Mouse (Mus musculus): ENCODE data around the gene Gimap7. TPM values are rescaled to one million over a fixed set of nuclear protein-coding genes. Genes with fewer than 3 reads are reported as not detected.
A peak's percentile ranks its signal among the peaks of the same experiment; 100 is the strongest.

The Gimap7 gene
- 3.8 and 6.3 TPM in 2 replicates for polyA plus RNA-seq (2012; rRNA removed)

- peak within 1 kb of the TSS; percentile 92 for H3K27ac ChIP-seq (ENCODE audit: control insufficient read depth, insufficient read depth, low read length)
- DNase-seq, result peak; percentile 81
- WGBS, result 3% methylated on average over 2 of the region's 2 CpGs
Observed at GRCm38 (mm10) chr6:48718455-48718854, at the start of gene Gimap7, which contains the start of gene Gm28053. Gene Gimap7, plus strand, starts transcription at chr6:48718621. Gene Gm28053, plus strand, starts transcription at chr6:48718607.

DNA sequence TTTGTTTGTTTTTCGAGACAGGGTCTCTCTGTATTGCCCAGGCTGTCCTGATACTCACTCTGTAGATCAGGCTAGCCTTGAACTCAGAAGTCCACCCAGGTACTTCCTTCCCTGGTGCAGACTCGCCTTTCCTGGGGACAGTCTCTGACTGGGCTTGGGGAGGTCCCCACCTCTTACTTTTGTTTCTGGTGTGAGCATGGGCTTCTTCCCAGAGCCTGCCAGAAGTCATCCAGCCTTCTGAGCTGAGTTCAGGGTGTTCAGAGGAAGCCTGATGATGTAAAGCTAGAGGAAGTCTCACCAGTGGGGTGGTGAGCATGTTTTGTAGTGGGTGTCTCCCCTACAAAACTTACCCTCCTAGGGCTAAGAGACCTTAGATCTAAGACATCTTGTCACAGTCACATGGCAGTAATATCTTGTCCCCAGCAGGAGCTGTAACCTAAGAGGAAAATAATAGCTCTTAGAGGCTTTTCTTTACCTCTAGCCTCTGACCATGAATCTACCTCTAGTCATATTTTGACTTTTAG is 48.9 kb upstream of the Gimap7 start:
- 88% methylated on average over 2 of the region's 2 CpGs for WGBS
- no peak for DNase-seq
- TF ChIP-seq CTCF (IDR thresholded peaks at IDR 0.05; ENCODE audit: borderline replicate concordance, control insufficient read depth, extremely low read depth, insufficient read depth, low read length, poor library complexity), result no peak
- TF ChIP-seq POLR2A (IDR thresholded peaks at IDR 0.05; ENCODE audit: control insufficient read depth, extremely low read depth, insufficient read depth, low read length, poor library complexity), result no peak
- Histone ChIP-seq H3K4me1 (replicated peaks; ENCODE audit: control insufficient read depth, insufficient read depth, low read length) (peaks cover 32% of the 10 kb centered on the region), H3K4me3 (ENCODE audit: control insufficient read depth, insufficient read depth, low read length) (no peak overlapping the region), H3K27me3 (ENCODE audit: control insufficient read depth, insufficient read depth, low read length) (no peaks in the 10 kb centered on the region), H3K27ac (ENCODE audit: control insufficient read depth, insufficient read depth, low read length) (no peak overlapping the region), H3K36me3 (ENCODE audit: control insufficient read depth, insufficient read depth, low read length) (no peaks in the 10 kb centered on the region)

More at GRCm38 (mm10) chr6:48718455-48718854, at the start of gene Gimap7, which contains the start of gene Gm28053:
- H3K4me1 ChIP-seq (replicated peaks; ENCODE audit: control insufficient read depth, insufficient read depth, low read length), result peaks cover 31% of the 10 kb centered on the region
- H3K36me3 ChIP-seq (ENCODE audit: control insufficient read depth, insufficient read depth, low read length), result no peaks in the 10 kb centered on the region
- no peak for TF ChIP-seq POLR2A (IDR thresholded peaks at IDR 0.05; ENCODE audit: control insufficient read depth, extremely low read depth, insufficient read depth, low read length, poor library complexity)
- TF ChIP-seq CTCF (IDR thresholded peaks at IDR 0.05; ENCODE audit: borderline replicate concordance, control insufficient read depth, extremely low read depth, insufficient read depth, low read length, poor library complexity), result no peak
- no peaks in the 10 kb centered on the region for H3K27me3 ChIP-seq (ENCODE audit: control insufficient read depth, insufficient read depth, low read length)
- peak within 1 kb of the TSS; percentile 10; the same call in 1 of the 2 replicates for H3K4me3 ChIP-seq (ENCODE audit: control insufficient read depth, insufficient read depth, low read length)

DNA sequence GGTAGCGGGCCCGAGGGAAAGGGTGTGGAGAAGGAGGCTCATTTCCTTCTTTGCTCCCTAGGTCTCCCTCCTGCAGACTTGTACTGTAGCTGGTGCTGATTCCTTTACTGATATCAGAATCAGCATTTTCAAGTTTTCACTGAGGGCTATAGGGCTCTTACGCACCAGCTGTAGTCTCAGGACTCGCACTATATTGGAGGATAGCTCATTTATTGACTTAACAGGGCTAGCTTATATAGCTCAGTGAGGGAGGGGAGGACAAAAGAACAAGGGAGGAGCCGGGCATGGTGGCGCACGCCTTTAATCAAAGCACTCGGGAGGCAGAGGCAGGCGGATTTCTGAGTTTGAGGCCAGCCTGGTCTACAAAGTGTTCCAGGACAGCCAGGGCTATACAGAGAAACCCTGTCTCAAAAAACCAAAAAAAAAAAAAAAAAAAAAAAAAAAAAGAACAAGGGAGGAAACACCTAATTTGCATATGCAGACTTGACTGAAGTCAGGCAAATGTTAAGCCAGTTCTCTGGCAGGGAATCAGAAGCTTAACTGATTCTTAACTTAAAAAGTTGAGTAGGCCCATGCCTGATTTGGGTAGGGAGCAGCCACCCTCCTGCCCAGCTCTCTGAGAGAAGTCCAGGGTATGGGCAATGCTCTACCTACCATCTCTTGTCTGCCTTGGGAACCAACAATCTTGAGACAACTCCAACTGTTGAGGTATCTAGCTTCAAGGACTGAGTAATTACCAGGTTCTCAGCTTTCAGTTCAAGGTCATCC is 43.9 kb upstream of the Gimap7 start:
- no peak for TF ChIP-seq CTCF (IDR thresholded peaks at IDR 0.05; ENCODE audit: borderline replicate concordance, control insufficient read depth, extremely low read depth, insufficient read depth, low read length, poor library complexity)
- TF ChIP-seq POLR2A (IDR thresholded peaks at IDR 0.05; ENCODE audit: control insufficient read depth, extremely low read depth, insufficient read depth, low read length, poor library complexity), result no peak
- H3K36me3 ChIP-seq (ENCODE audit: control insufficient read depth, insufficient read depth, low read length), result peaks cover 9% of the 10 kb centered on the region
- 87% methylated on average over 9 of the region's 9 CpGs for WGBS
- no peaks in the 10 kb centered on the region for H3K27me3 ChIP-seq (ENCODE audit: control insufficient read depth, insufficient read depth, low read length)
- no peak for DNase-seq
- peaks cover 25% of the 10 kb centered on the region for H3K4me1 ChIP-seq (replicated peaks; ENCODE audit: control insufficient read depth, insufficient read depth, low read length)
- no peak overlapping the region for H3K4me3 ChIP-seq (ENCODE audit: control insufficient read depth, insufficient read depth, low read length)
- peak overlapping the region; percentile 97 for H3K27ac ChIP-seq (ENCODE audit: control insufficient read depth, insufficient read depth, low read length)

DNA sequence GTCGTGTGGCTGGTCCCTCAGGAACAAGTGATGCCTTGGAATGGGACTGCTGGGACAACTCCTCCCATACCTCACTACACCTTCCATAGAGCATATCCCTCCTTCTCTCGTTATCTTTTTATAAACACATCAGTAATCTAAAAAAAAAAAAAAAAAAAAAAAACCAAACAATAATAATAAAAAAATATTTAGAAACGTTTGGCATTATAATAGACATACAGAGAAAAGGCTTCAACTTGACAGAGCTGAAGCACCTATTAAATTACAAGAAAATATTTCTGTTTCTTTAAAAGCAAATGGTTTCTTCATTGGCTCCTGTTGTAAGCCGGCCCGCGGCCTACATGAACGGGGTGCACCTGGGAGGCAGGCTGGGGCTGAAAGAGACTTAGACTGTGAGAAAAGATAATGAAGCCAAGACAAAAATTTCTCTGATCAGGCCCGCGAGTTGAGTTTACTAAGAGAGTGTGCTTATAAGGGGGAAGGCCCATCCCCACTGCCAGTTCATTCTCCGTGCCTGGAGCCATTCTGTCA is 43.0 kb upstream of the Gimap7 start:
- Histone ChIP-seq H3K27me3 (ENCODE audit: control insufficient read depth, insufficient read depth, low read length) (no peaks in the 10 kb centered on the region), H3K36me3 (ENCODE audit: control insufficient read depth, insufficient read depth, low read length) (peaks cover 9% of the 10 kb centered on the region), H3K27ac (ENCODE audit: control insufficient read depth, insufficient read depth, low read length) (peak overlapping the region; percentile 97), H3K4me3 (ENCODE audit: control insufficient read depth, insufficient read depth, low read length) (peak overlapping the region; percentile 53), H3K4me1 (replicated peaks; ENCODE audit: control insufficient read depth, insufficient read depth, low read length) (peaks cover 32% of the 10 kb centered on the region)
- TF ChIP-seq POLR2A (IDR thresholded peaks at IDR 0.05; ENCODE audit: control insufficient read depth, extremely low read depth, insufficient read depth, low read length, poor library complexity), result no peak
- no peak for TF ChIP-seq CTCF (IDR thresholded peaks at IDR 0.05; ENCODE audit: borderline replicate concordance, control insufficient read depth, extremely low read depth, insufficient read depth, low read length, poor library complexity)
- WGBS, result 16% methylated on average over 10 of the region's 10 CpGs
- DNase-seq, result no peak

DNA sequence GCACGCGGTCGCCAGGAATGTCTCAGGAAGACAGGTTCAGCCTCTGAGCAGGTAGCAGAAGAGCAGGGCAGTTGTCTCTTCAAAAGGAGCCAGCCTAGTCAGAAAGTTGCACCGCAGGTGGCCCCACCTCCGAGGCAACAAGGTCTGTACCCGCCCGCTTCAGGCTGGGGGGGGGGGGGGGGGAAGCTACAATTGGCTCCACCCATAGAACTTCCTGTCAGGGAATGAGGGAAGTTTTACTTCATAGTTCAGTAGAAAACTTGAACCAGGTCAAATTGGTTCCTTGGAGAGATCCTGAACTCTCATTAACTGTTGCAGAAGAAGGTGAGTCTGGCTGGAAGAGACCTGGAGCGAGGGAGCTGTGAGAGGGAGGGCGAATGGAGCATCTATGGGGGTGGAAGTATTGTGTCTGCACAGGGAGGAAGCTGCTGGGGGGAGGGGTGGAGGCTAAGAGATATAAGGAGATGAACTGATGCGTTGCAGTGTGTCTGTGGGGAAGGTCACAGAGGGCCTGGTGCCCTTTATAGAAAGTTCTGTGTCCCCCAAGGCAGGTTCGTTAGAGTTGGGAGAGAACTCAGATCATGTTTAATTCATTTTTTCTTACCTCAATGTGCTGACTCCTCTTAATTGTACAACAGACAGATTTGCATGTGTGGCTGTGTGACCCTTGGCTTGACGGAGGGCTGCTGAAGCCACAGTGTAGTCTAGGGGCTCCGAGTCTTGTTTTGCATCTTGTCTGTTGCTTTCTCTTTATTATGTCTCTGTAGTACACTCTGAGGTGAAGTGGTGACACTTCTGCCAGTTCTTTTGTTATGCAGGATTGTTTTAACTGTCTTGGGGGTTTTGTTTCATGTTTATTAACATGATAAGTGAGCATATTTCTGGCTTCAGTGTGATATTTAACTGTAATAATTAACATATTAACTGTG is 42.2 kb upstream of the Gimap7 start, which contains the start of gene Gimap9:
Gimap9 (plus strand) TSS at position 199 of the 929 bp plus-strand sequence.
- WGBS, result under 1% methylated on average over 13 of the region's 13 CpGs
- peak; percentile 90 for DNase-seq
- Histone ChIP-seq H3K27ac (ENCODE audit: control insufficient read depth, insufficient read depth, low read length) (peak within 1 kb of the TSS; percentile 97), H3K27me3 (ENCODE audit: control insufficient read depth, insufficient read depth, low read length) (no peaks in the 10 kb centered on the region), H3K4me3 (ENCODE audit: control insufficient read depth, insufficient read depth, low read length) (peak within 1 kb of the TSS; percentile 71), H3K36me3 (ENCODE audit: control insufficient read depth, insufficient read depth, low read length) (peaks cover 9% of the 10 kb centered on the region), H3K4me1 (replicated peaks; ENCODE audit: control insufficient read depth, insufficient read depth, low read length) (peaks cover 35% of the 10 kb centered on the region)
- no peak for TF ChIP-seq CTCF (IDR thresholded peaks at IDR 0.05; ENCODE audit: borderline replicate concordance, control insufficient read depth, extremely low read depth, insufficient read depth, low read length, poor library complexity)
- peak; percentile 45; the same call in 1 of the 2 replicates for TF ChIP-seq POLR2A (IDR thresholded peaks at IDR 0.05; ENCODE audit: control insufficient read depth, extremely low read depth, insufficient read depth, low read length, poor library complexity)
